Mouse (Mus musculus) liver, embryonic 13.5 days (tissue): ENCODE measurements around the gene Art4. TPM values are rescaled to one million over a fixed set of nuclear protein-coding genes. Genes with fewer than 3 reads are reported as not detected.

ENCODE experiments used
- ATAC-seq: fragments of 200-750 bp; cut with Nextera tagmentation; 2 replicates; pipeline ENCODE4 v1.8.0; 2017; ENCODE audit warnings: low read depth, mild to moderate bottlenecking, moderate number of reproducible peaks, moderate library complexity
- DNase-seq: peaks from one replicate; pipeline ENCODE4 v3.0.0; 2022
- H3K27ac ChIP-seq: fragments of 300-500 bp; sonication (generic); 2 replicates; pipeline ENCODE4 v1.5.1; 2015; ENCODE audit warnings: moderate library complexity, mild to moderate bottlenecking, inconsistent platforms
- H3K27me3 ChIP-seq: fragments of 300-500 bp; sonication (generic); 2 replicates; pipeline ENCODE4 v1.6.1; 2015; ENCODE audit warnings: mild to moderate bottlenecking, inconsistent platforms
- H3K36me3 ChIP-seq: fragments of 300-500 bp; sonication (generic); 2 replicates; pipeline ENCODE4 v1.6.1; 2015; ENCODE audit warnings: mild to moderate bottlenecking, inconsistent platforms
- H3K4me1 ChIP-seq: fragments of 300-500 bp; sonication (generic); replicated peaks from 2 replicates; pipeline ENCODE4 v1.6.1; 2015; ENCODE audit warnings: inconsistent platforms
- H3K4me2 ChIP-seq: fragments of 300-500 bp; sonication (generic); 2 replicates; pipeline ENCODE4 v1.6.1; 2015; ENCODE audit warnings: inconsistent platforms, mild to moderate bottlenecking, moderate library complexity
- H3K4me3 ChIP-seq: fragments of 300-500 bp; sonication (generic); replicated peaks from 2 replicates; pipeline ENCODE4 v1.5.1; 2015; ENCODE audit warnings: mild to moderate bottlenecking, inconsistent platforms
- H3K9ac ChIP-seq: fragments of 300-500 bp; sonication (generic); 2 replicates; pipeline ENCODE4 v1.6.1; 2015; ENCODE audit warnings: mild to moderate bottlenecking, inconsistent platforms
- H3K9me3 ChIP-seq: fragments of 300-500 bp; sonication (generic); replicated peaks from 2 replicates; pipeline ENCODE4 v1.6.1; 2016; ENCODE audit warnings: inconsistent platforms
- WGBS: fragments of 180-500 bp; shearing (Covaris S2); methylation state at CpG from one replicate; pipeline ENCODE4 v1.1.7; 2015; ENCODE audit not compliant: insufficient replicate concordance; 5-methylcytosine and 5-hydroxymethylcytosine counted together
- polyA plus RNA-seq: library from polyadenylated mRNA; unstranded; fragments of >200 nt; fragmentation: Nextera tagmentation; extraction: Ambion mirVana; gene quantifications from 2 replicates; pipeline ENCODE4 v1.2.1, GENCODE M21; 2015

Art4 gene
- polyA plus RNA-seq, 1 experiment from 2014 or later: 28.8 TPM

GRCm38 (mm10) chr6:136866150-136866549 lies 8.6 kb upstream of the Art4 start:
- ATAC-seq (no peak), DNase-seq (no peak)
- 73% methylated on average over 4 of the region's 4 CpGs for WGBS
- no peak overlapping the region for H3K9ac ChIP-seq
- peaks cover 18% of the 10 kb centered on the region for H3K4me1 ChIP-seq
- H3K9me3 ChIP-seq: no peaks in the 10 kb centered on the region
- no peaks in the 10 kb centered on the region for H3K27me3 ChIP-seq
- no peak overlapping the region for H3K4me2 ChIP-seq
- no peak overlapping the region for H3K27ac ChIP-seq
- H3K4me3 ChIP-seq: no peak overlapping the region
- H3K36me3 ChIP-seq: no peaks in the 10 kb centered on the region

- ATAC-seq: peak; percentile 80
- no peak overlapping the region for H3K9ac ChIP-seq
- 46% methylated on average over 5 of the region's 5 CpGs for WGBS
Observed at GRCm38 (mm10) chr6:136865360-136865759, 7.8 kb upstream of the Art4 start.

GRCm38 (mm10) chr6:136861020-136861419 lies 3.5 kb upstream of the Art4 start:
- H3K27me3 ChIP-seq: no peaks in the 10 kb centered on the region
- H3K9ac ChIP-seq: no peak overlapping the region; the same call in 1 of the 2 replicates
- no peak for ATAC-seq
- no peak for DNase-seq
- no peak overlapping the region for H3K4me3 ChIP-seq
- H3K4me2 ChIP-seq: no peak overlapping the region
- H3K27ac ChIP-seq: peak overlapping the region; percentile 52; the same call in 1 of the 2 replicates
- no peaks in the 10 kb centered on the region for H3K9me3 ChIP-seq
- WGBS: 39% methylated on average over 9 of the region's 9 CpGs
- H3K36me3 ChIP-seq: peaks cover under 1% of the 10 kb centered on the region; the same call in 1 of the 2 replicates
- H3K4me1 ChIP-seq: peaks cover 51% of the 10 kb centered on the region

More at GRCm38 (mm10) chr6:136865360-136865759, 7.8 kb upstream of the Art4 start:
- no peaks in the 10 kb centered on the region for H3K36me3 ChIP-seq
- peak overlapping the region; percentile 29; the same call in 1 of the 2 replicates for H3K27ac ChIP-seq
- H3K4me2 ChIP-seq: no peak overlapping the region
- no peaks in the 10 kb centered on the region for H3K9me3 ChIP-seq
- peaks cover 25% of the 10 kb centered on the region for H3K4me1 ChIP-seq
- no peak overlapping the region for H3K4me3 ChIP-seq
- no peaks in the 10 kb centered on the region for H3K27me3 ChIP-seq
- no peak for DNase-seq

DNA sequence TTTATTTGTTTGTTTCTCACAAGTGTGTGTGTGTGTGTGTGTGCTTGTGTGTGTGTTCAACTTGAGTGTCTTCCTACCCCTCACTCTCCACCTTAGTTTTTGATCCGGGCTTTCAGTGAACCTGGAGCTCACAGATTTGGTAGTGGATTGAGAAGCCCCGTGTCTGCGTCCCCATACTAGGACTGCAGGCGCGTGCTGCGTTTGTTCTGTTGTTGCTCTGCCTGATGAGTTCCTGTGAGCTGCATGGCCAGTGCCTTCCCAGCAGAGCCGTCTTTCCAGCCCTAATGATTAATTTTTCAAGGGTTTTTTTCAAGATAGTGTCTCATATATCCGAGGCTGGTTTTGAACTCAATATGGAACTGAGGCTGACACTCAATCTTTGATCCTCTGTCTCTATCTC lies 887 bp upstream of the Art4 start:
- Histone ChIP-seq H3K9ac (peak overlapping the region; percentile 91), H3K4me1 (peaks cover 63% of the 10 kb centered on the region), H3K27ac (peak overlapping the region; percentile 99), H3K27me3 (no peaks in the 10 kb centered on the region), H3K36me3 (peaks cover 27% of the 10 kb centered on the region), H3K9me3 (no peaks in the 10 kb centered on the region), H3K4me3 (peak overlapping the region; percentile 80), H3K4me2 (peak overlapping the region; percentile 71)
- ATAC-seq (no peak), DNase-seq (no peak)
- whole genome bisulfite sequencing: 34% methylated on average over 8 of the region's 8 CpGs

DNA sequence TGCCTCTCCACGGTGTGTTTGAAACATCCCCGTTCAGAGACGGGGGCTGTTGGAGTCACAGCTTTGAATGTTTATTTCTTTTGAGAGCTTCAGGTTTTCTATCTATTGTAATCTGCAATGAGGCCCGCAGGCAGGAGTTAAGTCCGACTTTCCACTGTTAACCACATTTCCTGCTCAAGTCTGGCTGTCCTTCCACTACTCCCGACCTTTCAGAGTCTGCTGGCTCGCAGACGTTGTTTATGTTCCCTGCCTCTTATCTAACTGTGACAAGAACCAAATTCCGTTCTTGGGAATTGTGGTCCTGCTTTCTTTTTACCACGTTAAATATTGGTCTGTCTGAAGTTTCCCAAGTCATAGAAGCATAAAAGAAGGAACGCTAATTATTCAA lies 334 bp upstream of the Art4 start:
- ATAC-seq: peak; percentile 69
- Histone ChIP-seq H3K36me3 (peaks cover 31% of the 10 kb centered on the region), H3K27me3 (no peaks in the 10 kb centered on the region), H3K4me1 (peaks cover 69% of the 10 kb centered on the region), H3K27ac (peak overlapping the region; percentile 99), H3K9me3 (no peaks in the 10 kb centered on the region), H3K9ac (peak overlapping the region; percentile 91), H3K4me3 (peak overlapping the region; percentile 80), H3K4me2 (peak overlapping the region; percentile 71)
- WGBS: 2% methylated on average over 11 of the region's 11 CpGs
- DNase-seq: no peak

DNA sequence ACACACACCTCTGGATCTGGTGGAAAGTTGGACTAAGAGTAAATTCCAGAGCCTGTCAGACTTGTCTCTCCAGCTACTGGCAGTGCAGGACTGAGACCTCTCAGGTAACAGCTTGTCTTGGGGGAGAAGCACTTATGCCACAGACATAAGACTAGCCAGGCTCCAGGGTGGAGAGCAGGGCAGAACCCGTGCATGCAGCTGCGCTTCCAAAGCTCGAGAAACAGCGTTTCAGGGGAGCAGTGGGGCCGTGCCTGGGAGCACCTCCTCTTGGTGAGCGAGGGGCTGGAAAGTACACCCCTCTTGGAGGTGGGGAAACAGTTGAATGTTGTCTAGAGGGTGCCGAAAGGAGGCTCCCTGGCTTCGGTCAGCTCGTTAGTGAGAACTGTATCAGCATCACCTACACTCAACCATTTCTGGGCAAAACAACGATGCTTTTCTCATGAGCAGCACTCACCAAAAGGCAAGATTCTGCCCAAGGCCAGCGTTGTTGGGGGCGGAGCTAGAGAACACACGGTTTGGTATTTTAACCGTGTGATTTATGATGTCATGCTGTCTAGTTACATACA lies 1.4 kb downstream of the Art4 start:
- H3K36me3 ChIP-seq: peaks cover 48% of the 10 kb centered on the region
- H3K27ac ChIP-seq: peak overlapping the region; percentile 99
- peak overlapping the region; percentile 91 for H3K9ac ChIP-seq
- peak overlapping the region; percentile 71 for H3K4me2 ChIP-seq
- 25% methylated on average over 14 of the region's 14 CpGs for WGBS
- peaks cover 82% of the 10 kb centered on the region for H3K4me1 ChIP-seq
- no peaks in the 10 kb centered on the region for H3K9me3 ChIP-seq
- DNase-seq (peak; percentile 57), ATAC-seq (peak; percentile 21; the same call in 1 of the 2 replicates)
- peak overlapping the region; percentile 80 for H3K4me3 ChIP-seq
- H3K27me3 ChIP-seq: no peaks in the 10 kb centered on the region

- Histone ChIP-seq H3K4me2 (peak overlapping the region; percentile 71), H3K36me3 (peaks cover 58% of the 10 kb centered on the region), H3K4me1 (peaks cover 84% of the 10 kb centered on the region), H3K9ac (peak overlapping the region; percentile 91), H3K27me3 (no peaks in the 10 kb centered on the region), H3K27ac (peak overlapping the region; percentile 99), H3K4me3 (peak overlapping the region; percentile 80), H3K9me3 (no peaks in the 10 kb centered on the region)
- 16% methylated on average over 2 of the region's 2 CpGs for WGBS
- ATAC-seq (no peak), DNase-seq (no peak)
Observed at GRCm38 (mm10) chr6:136855183-136855582, 2.4 kb downstream of the Art4 start.

DNA sequence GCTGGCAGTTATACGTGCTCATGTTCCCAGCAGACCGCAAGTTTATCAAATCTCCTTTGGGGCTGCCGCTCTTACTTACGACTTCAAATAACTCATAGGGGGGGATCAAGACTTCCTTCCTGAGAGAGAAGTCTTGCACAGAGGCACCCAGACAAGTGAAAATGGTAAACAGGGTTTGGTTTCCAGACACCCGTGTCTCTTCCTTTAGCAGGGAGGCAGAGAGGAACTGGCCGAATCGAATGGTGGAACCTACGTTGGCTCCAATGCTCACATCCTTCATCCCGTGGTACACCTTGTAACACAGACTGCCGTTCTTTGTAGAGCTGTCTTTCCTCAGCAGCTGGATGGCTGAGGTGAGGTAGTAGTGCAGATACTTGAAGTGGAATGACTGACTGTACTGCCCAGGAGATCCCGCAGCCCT lies 3.2 kb downstream of the Art4 start:
- Histone ChIP-seq H3K36me3 (peaks cover 66% of the 10 kb centered on the region), H3K27me3 (no peaks in the 10 kb centered on the region), H3K9me3 (no peaks in the 10 kb centered on the region), H3K4me1 (peaks cover 84% of the 10 kb centered on the region), H3K27ac (peak overlapping the region; percentile 99), H3K4me2 (peak overlapping the region; percentile 71), H3K9ac (peak overlapping the region; percentile 91), H3K4me3 (peak overlapping the region; percentile 80)
- DNase-seq: no peak
- no peak for ATAC-seq
- WGBS: 38% methylated on average over 11 of the region's 11 CpGs

DNA sequence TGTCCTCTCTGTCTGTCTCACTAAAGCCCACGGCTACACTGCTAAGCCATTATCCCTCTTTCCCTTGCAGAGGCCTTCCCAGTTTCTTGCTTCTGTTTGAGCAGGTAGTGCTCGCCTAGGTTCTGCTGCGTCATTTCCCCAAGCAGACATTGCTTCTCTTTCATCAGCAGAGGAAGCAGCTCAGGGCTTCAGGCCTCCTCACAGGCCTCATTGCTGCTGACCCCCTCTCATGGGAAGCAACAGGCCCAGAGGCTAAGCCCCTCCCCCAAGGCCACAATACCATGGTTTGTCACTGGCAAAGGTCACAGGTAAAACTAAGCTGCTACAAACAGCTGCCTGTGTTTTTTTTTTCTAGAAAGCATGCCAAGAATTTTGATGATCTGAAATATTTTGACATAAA lies 4.8 kb downstream of the Art4 start:
- 40% methylated on average over 3 of the region's 3 CpGs for WGBS
- peak overlapping the region; percentile 81 for H3K27ac ChIP-seq
- H3K9ac ChIP-seq: peak overlapping the region; percentile 54
- DNase-seq (no peak), ATAC-seq (no peak)
- peaks cover 82% of the 10 kb centered on the region for H3K36me3 ChIP-seq
- H3K4me2 ChIP-seq: peak overlapping the region; percentile 71
- peaks cover 85% of the 10 kb centered on the region for H3K4me1 ChIP-seq
- no peaks in the 10 kb centered on the region for H3K9me3 ChIP-seq
- no peaks in the 10 kb centered on the region for H3K27me3 ChIP-seq
- H3K4me3 ChIP-seq: peak overlapping the region; percentile 80

DNA sequence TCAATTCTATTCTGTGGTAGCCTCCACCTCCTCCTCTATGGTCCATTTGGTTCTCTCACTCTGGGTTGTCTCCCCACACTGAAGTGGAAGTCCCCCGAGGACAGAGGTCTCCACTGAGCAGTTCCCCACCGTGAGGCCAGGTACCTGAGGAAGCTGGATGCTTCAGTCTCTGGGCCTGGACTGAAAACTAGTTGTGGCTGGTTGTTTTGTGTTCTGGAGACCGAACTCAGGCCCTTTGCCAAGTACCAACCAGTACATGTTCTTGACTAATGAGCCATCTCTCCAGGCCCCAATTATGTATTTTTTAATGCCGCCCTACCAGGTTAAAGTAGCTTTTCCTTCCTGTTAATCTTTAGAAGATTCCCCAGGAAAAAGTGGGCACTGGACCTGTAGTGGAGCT lies 5.2 kb downstream of the Art4 start:
- Histone ChIP-seq H3K9me3 (no peaks in the 10 kb centered on the region), H3K4me3 (peak overlapping the region; percentile 80), H3K27me3 (no peaks in the 10 kb centered on the region), H3K9ac (peak overlapping the region; percentile 54), H3K36me3 (peaks cover 87% of the 10 kb centered on the region), H3K4me1 (peaks cover 88% of the 10 kb centered on the region), H3K27ac (peak overlapping the region; percentile 81), H3K4me2 (peak overlapping the region; percentile 71)
- DNase-seq (no peak), ATAC-seq (no peak)
- 79% methylated on average over 4 of the region's 4 CpGs for WGBS

DNA sequence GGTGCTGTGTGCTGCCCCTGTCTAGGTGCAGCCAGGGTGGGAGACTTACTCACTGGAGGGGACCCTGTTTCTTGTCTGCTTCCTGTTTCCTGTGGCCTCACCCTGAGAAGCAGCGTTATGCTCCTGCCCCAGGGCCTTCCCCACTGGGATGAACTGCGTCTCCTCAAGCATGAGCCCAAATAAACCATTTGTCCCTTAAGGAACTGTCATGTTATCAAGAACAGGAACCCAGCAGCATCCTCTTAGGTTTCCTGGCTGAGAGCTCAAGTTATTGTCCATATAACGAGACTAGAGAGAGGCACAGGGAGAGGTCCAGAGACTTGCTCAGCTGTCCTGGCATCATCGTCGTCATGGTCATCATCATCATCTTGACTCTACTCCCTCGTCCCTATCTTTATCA lies 7.3 kb downstream of the Art4 start:
- DNase-seq: no peak
- Histone ChIP-seq H3K27me3 (no peaks in the 10 kb centered on the region), H3K4me3 (peak overlapping the region; percentile 3; the same call in 1 of the 2 replicates), H3K27ac (peak overlapping the region; percentile 75), H3K36me3 (peaks cover 95% of the 10 kb centered on the region), H3K4me1 (peaks cover 81% of the 10 kb centered on the region), H3K9me3 (no peaks in the 10 kb centered on the region), H3K9ac (0 out of 2 replicates have a peak overlapping the region, but pooled peaks have one; percentile 7), H3K4me2 (peak overlapping the region; percentile 39; the same call in 1 of the 2 replicates)
- no peak for ATAC-seq
- WGBS: 49% methylated on average over 6 of the region's 6 CpGs

GRCm38 (mm10) chr6:136848971-136849370 lies 8.6 kb downstream of the Art4 start:
- peak overlapping the region; percentile 31; the same call in 1 of the 2 replicates for H3K9ac ChIP-seq

More at GRCm38 (mm10) chr6:136848971-136849370, 8.6 kb downstream of the Art4 start:
- H3K4me3 ChIP-seq: 0 out of 2 replicates have a peak overlapping the region, but pooled peaks have one; percentile 6
- peaks cover 82% of the 10 kb centered on the region for H3K36me3 ChIP-seq
- H3K4me1 ChIP-seq: peaks cover 68% of the 10 kb centered on the region
- DNase-seq: no peak
- WGBS: 73% methylated on average over 5 of the region's 5 CpGs
- H3K27ac ChIP-seq: peak overlapping the region; percentile 75
- H3K27me3 ChIP-seq: no peaks in the 10 kb centered on the region
- peak overlapping the region; percentile 39 for H3K4me2 ChIP-seq
- H3K9me3 ChIP-seq: no peaks in the 10 kb centered on the region
- 0 out of 2 replicates have a peak, but pooled peaks have one; percentile 29 for ATAC-seq
